Comparison of ENCODE assay signal across 12 mouse cellular contexts in genomic region chr6:84674136-84674535, GRCm38 (mm10).
DNase-seq lines count a peak whose midpoint lies in the region; TF ChIP-seq lines count a peak whose summit lies in the region.
"Had no signal": no experiment of that assay in that cellular context is flagged by ENCODE, and none has a peak within 500 bp of the region (broad histone marks: within the 10 kb centered on the region; RNA-seq: fewer than 3 reads in every experiment).

No protein-coding gene starts in this region.

- H3K27ac ChIP-seq in heart, embryonic 10.5 days, result no peak overlapping the region
- H3K27ac ChIP-seq in heart, adult 2 months, result no peak overlapping the region
- H3K27ac ChIP-seq in limb, embryonic 10.5 days, result no peak overlapping the region
- H3K27ac ChIP-seq: embryonic facial prominence, embryonic 15.5 days; hindbrain, embryonic 15.5 days had no signal

- peak; percentile 76 for DNase-seq in heart, embryonic 10.5 days (ENCODE audit: low spot score)
- no peak for DNase-seq in heart, adult 2 months
- DNase-seq in ovary, postnatal 36 days (ENCODE audit: low spot score), result peak; percentile 21
- no peak for DNase-seq in ovary, postnatal 10 days (ENCODE audit: low spot score)
- DNase-seq in limb, embryonic 10.5 days (ENCODE audit: low spot score), result peak; percentile 43
- no peak for DNase-seq in layer of hippocampus, postnatal 25 days (ENCODE audit: extremely low spot score in 1 of 2, low spot score in 1 of 2)
- no peak for DNase-seq in thymus, postnatal 10 days (ENCODE audit: low spot score in 2 of 2)
- DNase-seq in gastrocnemius, postnatal 14 days, result no peak
- DNase-seq: cerebellum, adult 11 months; lung, adult 2 months had no signal

- WGBS in heart, embryonic 10.5 days, result 74% methylated on average over 7 of the region's 7 CpGs
- 89% methylated on average over 7 of the region's 7 CpGs for WGBS in heart, adult 2 months
- 88% methylated on average over 7 of the region's 7 CpGs for WGBS in limb, embryonic 10.5 days

- no peak for TF ChIP-seq CTCF in heart, adult 2 months (IDR thresholded peaks at IDR 0.05)

- TF ChIP-seq POLR2A in heart, adult 2 months (IDR thresholded peaks at IDR 0.05; ENCODE audit: insufficient read depth, low read depth, low read length), result no peak

- intact Hi-C loops in heart, adult 2 months (cut with DNase I), result no loop called here
- intact Hi-C loops in gastrocnemius, postnatal 14 days (cut with DNase I; ENCODE audit: low total_unique reads), result no loop called here

- no peak overlapping the region for H3K9ac ChIP-seq in heart, adult 2 months (ENCODE audit: low read depth, low read length)
- H3K9ac ChIP-seq: embryonic facial prominence, embryonic 15.5 days; hindbrain, embryonic 15.5 days had no signal

- no peak overlapping the region for H3K4me3 ChIP-seq in heart, embryonic 10.5 days
- H3K4me3 ChIP-seq in heart, adult 2 months, result no peak overlapping the region
- no peak overlapping the region for H3K4me3 ChIP-seq in limb, embryonic 10.5 days
- H3K4me3 ChIP-seq: embryonic facial prominence, embryonic 15.5 days; hindbrain, embryonic 15.5 days had no signal

- H3K4me1 ChIP-seq in heart, embryonic 10.5 days, result no peaks in the 10 kb centered on the region
- no peaks in the 10 kb centered on the region for H3K4me1 ChIP-seq in heart, adult 2 months (ENCODE audit: control insufficient read depth, insufficient read depth, low read length)
- 0 out of 2 replicates have a peak, but pooled peaks cover 2% of the 10 kb centered on the region for H3K4me1 ChIP-seq in limb, embryonic 10.5 days
- H3K4me1 ChIP-seq: embryonic facial prominence, embryonic 15.5 days; hindbrain, embryonic 15.5 days had no signal

- H3K36me3 ChIP-seq in heart, embryonic 10.5 days, result 0 out of 2 replicates have a peak, but pooled peaks cover 2% of the 10 kb centered on the region
- H3K36me3 ChIP-seq in heart, adult 2 months (ENCODE audit: control insufficient read depth, insufficient read depth, low read length), result peaks cover 2% of the 10 kb centered on the region; the same call in 1 of the 2 replicates
- H3K36me3 ChIP-seq in limb, embryonic 10.5 days, result no peaks in the 10 kb centered on the region
- H3K36me3 ChIP-seq: embryonic facial prominence, embryonic 15.5 days; hindbrain, embryonic 15.5 days had no signal

- 0 out of 2 replicates have a peak, but pooled peaks cover 4% of the 10 kb centered on the region for H3K9me3 ChIP-seq in heart, embryonic 10.5 days
- no peaks in the 10 kb centered on the region for H3K9me3 ChIP-seq in limb, embryonic 10.5 days (replicated peaks)
- H3K9me3 ChIP-seq: hindbrain, embryonic 15.5 days had no signal

- TF ChIP-seq EP300 in heart, adult 2 months (IDR thresholded peaks at IDR 0.05; ENCODE audit: insufficient read depth, low read depth, low read length), result no peak

- no peaks in the 10 kb centered on the region for H3K79me2 ChIP-seq in heart, adult 2 months (replicated peaks; ENCODE audit: control insufficient read depth, insufficient read depth, low read length)

- H3K27me3 ChIP-seq in heart, embryonic 10.5 days (ENCODE audit: insufficient read depth, poor library complexity, severe bottlenecking), result no peaks in the 10 kb centered on the region
- no peaks in the 10 kb centered on the region for H3K27me3 ChIP-seq in heart, adult 2 months (ENCODE audit: control insufficient read depth, insufficient read depth, low read length)
- H3K27me3 ChIP-seq in limb, embryonic 10.5 days (ENCODE audit: low read depth, poor library complexity, severe bottlenecking), result no peaks in the 10 kb centered on the region
- H3K27me3 ChIP-seq: embryonic facial prominence, embryonic 15.5 days; hindbrain, embryonic 15.5 days had no signal

Comparison
In these comparisons a context has a peak if more than half of its experiments do, and no peak if none do; other contexts are left out.
1. DNase-seq: peak in heart, embryonic 10.5 days (single experiment), ovary, postnatal 36 days (single experiment) and limb, embryonic 10.5 days (single experiment); none in heart, adult 2 months (0 of 2), ovary, postnatal 10 days (single experiment), layer of hippocampus, postnatal 25 days (0 of 2), thymus, postnatal 10 days (0 of 2) and gastrocnemius, postnatal 14 days (single experiment).